Mouse (Mus musculus): Measurements from ENCODE around the gene Cxcr2. TPM values are rescaled to one million over a fixed set of nuclear protein-coding genes. Genes with fewer than 3 reads are reported as not detected.

Cxcr2 gene
- polyA plus RNA-seq, 1 experiment from 2014 or later: 0.07 TPM

GRCm38 (mm10) chr1:74132011-74132410 is 21.8 kb upstream of the Cxcr2 start:
- no peak overlapping the region for H3K4me3 ChIP-seq (ENCODE audit: low read depth, low read length)
- H3K4me2 ChIP-seq: no peak overlapping the region
- H3K27ac ChIP-seq (ENCODE audit: low read depth, low read length): no peak overlapping the region
- H3K36me3 ChIP-seq (ENCODE audit: control insufficient read depth, insufficient read depth, low read length): no peaks in the 10 kb centered on the region
- WGBS (ENCODE audit: insufficient replicate concordance): 59% methylated on average over 3 of the region's 3 CpGs
- peaks cover 3% of the 10 kb centered on the region; the same call in 1 of the 2 replicates for H3K27me3 ChIP-seq (ENCODE audit: control insufficient read depth, insufficient read depth, low read length)
- H3K4me1 ChIP-seq (ENCODE audit: control insufficient read depth, insufficient read depth, low read length): 0 out of 2 replicates have a peak, but pooled peaks cover 3% of the 10 kb centered on the region
- no peak overlapping the region for H3K9ac ChIP-seq (ENCODE audit: low read depth, low read length)
- ATAC-seq (replicated peaks; ENCODE audit: insufficient number of reproducible peaks, low FRiP score, low TSS enrichment): no peak
- no peaks in the 10 kb centered on the region for H3K9me3 ChIP-seq (replicated peaks; ENCODE audit: control insufficient read depth, low read length)

GRCm38 (mm10) chr1:74133954-74134353 is 19.8 kb upstream of the Cxcr2 start:
- Histone ChIP-seq H3K4me2 (no peak overlapping the region), H3K27ac (ENCODE audit: low read depth, low read length) (no peak overlapping the region), H3K9me3 (replicated peaks; ENCODE audit: control insufficient read depth, low read length) (no peaks in the 10 kb centered on the region), H3K4me3 (ENCODE audit: low read depth, low read length) (no peak overlapping the region), H3K4me1 (ENCODE audit: control insufficient read depth, insufficient read depth, low read length) (0 out of 2 replicates have a peak, but pooled peaks cover 3% of the 10 kb centered on the region), H3K9ac (ENCODE audit: low read depth, low read length) (no peak overlapping the region), H3K36me3 (ENCODE audit: control insufficient read depth, insufficient read depth, low read length) (no peaks in the 10 kb centered on the region), H3K27me3 (ENCODE audit: control insufficient read depth, insufficient read depth, low read length) (peaks cover 3% of the 10 kb centered on the region; the same call in 1 of the 2 replicates)
- no peak for ATAC-seq (replicated peaks; ENCODE audit: insufficient number of reproducible peaks, low FRiP score, low TSS enrichment)
- WGBS (ENCODE audit: insufficient replicate concordance): 75% methylated on average over 6 of the region's 6 CpGs

DNA sequence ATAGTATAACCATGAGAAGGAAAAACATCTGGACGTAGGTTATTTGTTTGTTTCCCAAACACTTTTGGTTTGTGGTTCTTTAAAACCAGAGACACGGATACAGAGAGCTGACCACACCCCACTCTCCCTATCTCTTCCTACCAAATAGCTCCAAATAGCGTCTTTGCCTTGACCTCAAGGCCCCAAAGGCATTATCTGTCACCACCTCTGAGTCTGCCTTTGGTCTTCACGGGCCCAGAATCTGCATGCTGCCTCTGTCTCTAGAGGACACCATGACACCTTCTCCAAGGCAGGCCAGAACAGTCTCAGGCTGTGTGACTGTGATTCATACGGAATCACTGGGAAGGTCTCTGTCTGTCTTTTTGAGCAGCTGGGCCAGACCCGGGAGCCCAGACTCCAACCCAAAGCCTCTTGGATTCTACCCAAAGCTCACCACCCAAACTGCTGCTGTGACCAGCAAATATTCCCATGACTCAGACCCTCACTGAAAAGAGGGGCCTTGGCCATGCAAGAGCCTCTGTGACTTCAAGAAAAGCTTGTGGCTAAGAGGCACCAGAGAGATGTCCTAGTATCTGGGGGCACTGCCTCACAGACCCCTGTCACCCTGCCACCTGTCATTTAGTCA is 18.4 kb upstream of the Cxcr2 start:
- no peak overlapping the region for H3K4me2 ChIP-seq
- H3K27ac ChIP-seq (ENCODE audit: low read depth, low read length): no peak overlapping the region
- peaks cover 3% of the 10 kb centered on the region; the same call in 1 of the 2 replicates for H3K27me3 ChIP-seq (ENCODE audit: control insufficient read depth, insufficient read depth, low read length)
- no peak overlapping the region for H3K9ac ChIP-seq (ENCODE audit: low read depth, low read length)
- no peak for ATAC-seq (replicated peaks; ENCODE audit: insufficient number of reproducible peaks, low FRiP score, low TSS enrichment)
- no peak overlapping the region for H3K4me3 ChIP-seq (ENCODE audit: low read depth, low read length)
- 0 out of 2 replicates have a peak, but pooled peaks cover 3% of the 10 kb centered on the region for H3K4me1 ChIP-seq (ENCODE audit: control insufficient read depth, insufficient read depth, low read length)
- no peaks in the 10 kb centered on the region for H3K9me3 ChIP-seq (replicated peaks; ENCODE audit: control insufficient read depth, low read length)
- no peaks in the 10 kb centered on the region for H3K36me3 ChIP-seq (ENCODE audit: control insufficient read depth, insufficient read depth, low read length)
- WGBS (ENCODE audit: insufficient replicate concordance): 47% methylated on average over 6 of the region's 6 CpGs

DNA sequence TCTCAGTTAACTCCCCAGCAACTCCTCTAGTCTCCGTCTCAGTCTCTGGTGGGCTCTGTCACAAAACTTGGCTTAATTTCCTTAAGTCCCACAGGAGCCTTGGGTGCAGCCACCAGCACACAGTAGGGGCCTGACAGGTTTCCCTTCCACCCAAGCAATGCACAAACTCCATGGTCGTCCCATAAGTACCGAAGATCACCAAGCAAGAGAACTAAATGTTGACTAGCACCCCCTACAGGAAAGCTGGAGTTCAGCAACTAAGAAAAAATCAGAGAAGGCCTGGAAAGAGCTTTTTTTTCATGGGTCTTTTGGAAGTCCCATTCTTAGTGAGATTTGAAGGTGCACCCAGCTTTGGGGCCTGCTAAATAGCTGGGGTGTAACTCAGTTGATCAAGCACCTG is 14.4 kb upstream of the Cxcr2 start:
- H3K27ac ChIP-seq (ENCODE audit: low read depth, low read length): no peak overlapping the region
- no peaks in the 10 kb centered on the region for H3K36me3 ChIP-seq (ENCODE audit: control insufficient read depth, insufficient read depth, low read length)
- H3K9ac ChIP-seq (ENCODE audit: low read depth, low read length): no peak overlapping the region
- no peak overlapping the region for H3K4me3 ChIP-seq (ENCODE audit: low read depth, low read length)
- no peak overlapping the region for H3K4me2 ChIP-seq
- no peaks in the 10 kb centered on the region for H3K9me3 ChIP-seq (replicated peaks; ENCODE audit: control insufficient read depth, low read length)
- no peak for ATAC-seq (replicated peaks; ENCODE audit: insufficient number of reproducible peaks, low FRiP score, low TSS enrichment)
- H3K4me1 ChIP-seq (ENCODE audit: control insufficient read depth, insufficient read depth, low read length): 0 out of 2 replicates have a peak, but pooled peaks cover 3% of the 10 kb centered on the region
- H3K27me3 ChIP-seq (ENCODE audit: control insufficient read depth, insufficient read depth, low read length): no peaks in the 10 kb centered on the region
- 57% methylated on average over 3 of the region's 3 CpGs for WGBS (ENCODE audit: insufficient replicate concordance)

- Histone ChIP-seq H3K4me3 (ENCODE audit: low read depth, low read length) (no peak overlapping the region), H3K4me1 (ENCODE audit: control insufficient read depth, insufficient read depth, low read length) (peaks cover 1% of the 10 kb centered on the region; the same call in 1 of the 2 replicates), H3K36me3 (ENCODE audit: control insufficient read depth, insufficient read depth, low read length) (no peaks in the 10 kb centered on the region), H3K9me3 (replicated peaks; ENCODE audit: control insufficient read depth, low read length) (no peaks in the 10 kb centered on the region), H3K27ac (ENCODE audit: low read depth, low read length) (no peak overlapping the region), H3K27me3 (ENCODE audit: control insufficient read depth, insufficient read depth, low read length) (no peaks in the 10 kb centered on the region), H3K4me2 (no peak overlapping the region), H3K9ac (ENCODE audit: low read depth, low read length) (no peak overlapping the region)
- WGBS (ENCODE audit: insufficient replicate concordance): 61% methylated on average over 8 of the region's 8 CpGs
- ATAC-seq (replicated peaks; ENCODE audit: insufficient number of reproducible peaks, low FRiP score, low TSS enrichment): no peak
These were observed 12.0 kb upstream of the Cxcr2 start for GRCm38 (mm10) chr1:74141781-74142180.

GRCm38 (mm10) chr1:74149106-74149885 is 4.5 kb upstream of the Cxcr2 start:
- no peaks in the 10 kb centered on the region for H3K27me3 ChIP-seq (ENCODE audit: control insufficient read depth, insufficient read depth, low read length)
- H3K4me1 ChIP-seq (ENCODE audit: control insufficient read depth, insufficient read depth, low read length): peaks cover 17% of the 10 kb centered on the region
- H3K27ac ChIP-seq (ENCODE audit: low read depth, low read length): no peak overlapping the region
- H3K9me3 ChIP-seq (replicated peaks; ENCODE audit: control insufficient read depth, low read length): no peaks in the 10 kb centered on the region
- H3K4me2 ChIP-seq: no peak overlapping the region
- H3K9ac ChIP-seq (ENCODE audit: low read depth, low read length): no peak overlapping the region
- no peaks in the 10 kb centered on the region for H3K36me3 ChIP-seq (ENCODE audit: control insufficient read depth, insufficient read depth, low read length)
- WGBS (ENCODE audit: insufficient replicate concordance): 72% methylated on average over 6 of the region's 6 CpGs
- ATAC-seq (replicated peaks; ENCODE audit: insufficient number of reproducible peaks, low FRiP score, low TSS enrichment): no peak
- H3K4me3 ChIP-seq (ENCODE audit: low read depth, low read length): no peak overlapping the region

DNA sequence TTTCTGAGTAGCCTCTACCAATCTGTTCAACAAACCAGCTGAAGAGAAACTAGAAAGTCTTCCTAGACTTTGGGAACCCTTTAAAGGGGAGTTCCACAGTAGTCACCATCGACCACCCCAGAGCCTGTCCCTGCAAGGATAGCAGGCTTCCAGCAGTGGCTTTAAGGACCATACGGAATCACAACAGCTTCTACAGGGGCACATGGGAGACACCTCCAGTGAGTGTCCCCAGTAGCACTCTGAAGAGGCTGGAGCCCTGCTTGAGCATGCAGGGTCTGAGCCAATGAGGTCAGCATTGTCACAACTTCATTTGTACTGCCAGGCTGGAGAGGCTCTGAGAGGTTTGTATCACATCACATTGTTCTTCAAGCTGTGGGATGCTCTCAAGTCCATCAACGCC is 3.7 kb upstream of the Cxcr2 start:
- Histone ChIP-seq H3K27ac (ENCODE audit: low read depth, low read length) (no peak overlapping the region), H3K9ac (ENCODE audit: low read depth, low read length) (no peak overlapping the region), H3K4me2 (no peak overlapping the region), H3K9me3 (replicated peaks; ENCODE audit: control insufficient read depth, low read length) (no peaks in the 10 kb centered on the region), H3K4me3 (ENCODE audit: low read depth, low read length) (no peak overlapping the region), H3K4me1 (ENCODE audit: control insufficient read depth, insufficient read depth, low read length) (peaks cover 17% of the 10 kb centered on the region), H3K36me3 (ENCODE audit: control insufficient read depth, insufficient read depth, low read length) (no peaks in the 10 kb centered on the region), H3K27me3 (ENCODE audit: control insufficient read depth, insufficient read depth, low read length) (no peaks in the 10 kb centered on the region)
- no peak for ATAC-seq (replicated peaks; ENCODE audit: insufficient number of reproducible peaks, low FRiP score, low TSS enrichment)
- WGBS (ENCODE audit: insufficient replicate concordance): 71% methylated on average over 3 of the region's 3 CpGs

- Histone ChIP-seq H3K4me3 (ENCODE audit: low read depth, low read length) (no peak overlapping the region), H3K9ac (ENCODE audit: low read depth, low read length) (no peak overlapping the region), H3K36me3 (ENCODE audit: control insufficient read depth, insufficient read depth, low read length) (no peaks in the 10 kb centered on the region), H3K4me2 (no peak overlapping the region), H3K4me1 (ENCODE audit: control insufficient read depth, insufficient read depth, low read length) (peaks cover 17% of the 10 kb centered on the region), H3K9me3 (replicated peaks; ENCODE audit: control insufficient read depth, low read length) (no peaks in the 10 kb centered on the region), H3K27me3 (ENCODE audit: control insufficient read depth, insufficient read depth, low read length) (no peaks in the 10 kb centered on the region), H3K27ac (ENCODE audit: low read depth, low read length) (no peak overlapping the region)
- WGBS (ENCODE audit: insufficient replicate concordance): 44% methylated on average over 3 of the region's 3 CpGs
- ATAC-seq (replicated peaks; ENCODE audit: insufficient number of reproducible peaks, low FRiP score, low TSS enrichment): no peak
These were observed 2.7 kb upstream of the Cxcr2 start for GRCm38 (mm10) chr1:74151091-74151490.

Measured in heart, embryonic 11.5 days (tissue).